Mouse (Mus musculus) thymus, adult 2 months (tissue): ENCODE data around the gene Ywhah. TPM values are rescaled to one million over a fixed set of nuclear protein-coding genes. Genes with fewer than 3 reads are reported as not detected.
"Not testable (repeated sequence)": the region's sequence is repeated elsewhere in the genome, so short reads cannot be mapped to it uniquely, and the experiment has no call there.

Source experiments
- DNase-seq: peaks from one replicate; pipeline ENCODE4 v3.0.0; 2021
- H3K27ac ChIP-seq: fragments of 200-500 bp; 2 replicates; pipeline ENCODE4 v1.5.1; 2012; ENCODE audit warnings: low read length, control low read depth; ENCODE audit not compliant: control insufficient read depth, insufficient read depth
- H3K27me3 ChIP-seq: fragments of 200-500 bp; 2 replicates; pipeline ENCODE4 v1.6.1; 2012; ENCODE audit warnings: mild to moderate bottlenecking, low read length, moderate library complexity, mixed read lengths; ENCODE audit not compliant: control insufficient read depth, insufficient read depth
- H3K36me3 ChIP-seq: fragments of 200-500 bp; 2 replicates; pipeline ENCODE4 v1.6.1; 2012; ENCODE audit warnings: mild to moderate bottlenecking, low read length, moderate library complexity; ENCODE audit not compliant: control insufficient read depth, insufficient read depth
- H3K4me1 ChIP-seq: fragments of 200-500 bp; replicated peaks from 2 replicates; pipeline ENCODE4 v1.6.1; 2012; ENCODE audit warnings: low read length; ENCODE audit not compliant: control insufficient read depth, insufficient read depth
- H3K4me3 ChIP-seq: fragments of 200-500 bp; 2 replicates; pipeline ENCODE4 v1.5.1; 2012; ENCODE audit warnings: mild to moderate bottlenecking, low read length, control low read depth, moderate library complexity; ENCODE audit not compliant: control insufficient read depth, insufficient read depth
- CTCF ChIP-seq: fragments of 200-500 bp; IDR thresholded peaks from 2 replicates; pipeline ENCODE4 v1.5.1; 2012; ENCODE audit warnings: mild to moderate bottlenecking, control low read depth, low read length, moderate library complexity, borderline replicate concordance; ENCODE audit not compliant: control insufficient read depth, poor library complexity, insufficient read depth; ENCODE audit errors: extremely low read depth
- POLR2A ChIP-seq: fragments of 200-500 bp; IDR thresholded peaks from 2 replicates; pipeline ENCODE4 v1.6.1; 2012; ENCODE audit warnings: mild to moderate bottlenecking, low read length, control low read depth, moderate library complexity; ENCODE audit not compliant: control insufficient read depth, poor library complexity, insufficient read depth; ENCODE audit errors: extremely low read depth
- WGBS: fragments of 180-500 bp; shearing (Covaris S2); methylation state at CpG from one replicate; pipeline ENCODE4 v1.1.7; 2018; 5-methylcytosine and 5-hydroxymethylcytosine counted together
- polyA plus RNA-seq: library from polyadenylated mRNA; depleted of rRNA; stranded (reverse); fragments of >200 nt; gene quantifications from 2 replicates; pipeline ENCODE4 v1.2.3, GENCODE M21; 2012

Ywhah gene
- polyA plus RNA-seq, 1 experiment: 171 TPM

DNA sequence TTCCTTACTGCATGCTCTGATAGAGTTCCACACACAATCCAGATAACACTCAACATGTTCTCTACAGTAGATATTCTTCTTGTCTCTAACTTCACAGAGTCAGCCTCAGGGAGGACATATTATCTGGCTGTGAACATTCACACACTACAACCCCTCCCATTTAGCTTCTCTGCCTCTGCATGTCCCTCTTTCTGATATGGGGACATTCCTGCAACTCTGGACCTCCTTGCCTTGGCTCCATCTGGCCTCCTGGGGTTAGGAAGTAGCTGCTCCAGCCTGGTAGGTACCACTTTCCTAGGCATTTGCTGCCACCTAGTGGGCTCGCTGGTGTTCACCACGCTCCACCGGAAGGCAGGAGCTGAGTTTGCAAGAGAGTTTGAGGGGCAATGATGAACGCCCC lies 14.5 kb downstream of the Ywhah start:
- TF ChIP-seq POLR2A: no peak
- peak; percentile 90 for TF ChIP-seq CTCF
- Histone ChIP-seq H3K27me3 (no peaks in the 10 kb centered on the region), H3K36me3 (no peaks in the 10 kb centered on the region), H3K4me3 (no peak overlapping the region), H3K27ac (no peak overlapping the region), H3K4me1 (no peaks in the 10 kb centered on the region)
- peak; percentile 78 for DNase-seq
- WGBS: 2% methylated on average over 4 of the region's 4 CpGs

- not testable (repeated sequence) for H3K4me1 ChIP-seq
Observed at GRCm38 (mm10) chr5:33033633-33034032, 15.0 kb downstream of the Ywhah start.

DNA sequence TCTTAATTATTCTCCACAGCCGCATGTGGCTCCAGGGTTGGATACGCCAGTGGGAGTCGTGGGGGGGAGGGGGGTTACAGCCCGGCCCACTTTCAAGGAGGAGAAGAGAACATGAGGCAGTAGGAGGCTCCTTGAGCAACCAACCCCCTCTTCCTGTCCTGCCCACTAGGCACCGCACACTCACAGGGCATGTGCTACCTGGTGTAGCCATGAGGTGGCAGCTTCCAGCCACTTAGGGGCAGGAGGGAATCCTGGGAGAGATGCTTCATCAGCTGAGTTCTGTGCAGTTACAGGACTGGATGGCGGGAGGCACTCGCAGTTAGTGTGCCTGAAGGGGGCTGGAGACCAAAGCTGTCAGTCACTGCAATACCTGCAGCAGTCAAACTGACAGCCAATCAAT lies 15.5 kb downstream of the Ywhah start:
- no peak overlapping the region for H3K27ac ChIP-seq
- no peaks in the 10 kb centered on the region for H3K27me3 ChIP-seq
- TF ChIP-seq POLR2A: no peak
- TF ChIP-seq CTCF: peak; percentile 36; the same call in 1 of the 2 replicates
- WGBS: 23% methylated on average over 7 of the region's 7 CpGs
- no peak overlapping the region for H3K4me3 ChIP-seq
- DNase-seq: peak; percentile 53
- peaks cover 4% of the 10 kb centered on the region for H3K4me1 ChIP-seq
- no peaks in the 10 kb centered on the region for H3K36me3 ChIP-seq

More at GRCm38 (mm10) chr5:33033633-33034032, 15.0 kb downstream of the Ywhah start:
- 49% methylated on average over 8 of the region's 8 CpGs for WGBS
- H3K27ac ChIP-seq, H3K36me3 ChIP-seq, DNase-seq, H3K4me3 ChIP-seq, H3K27me3 ChIP-seq: not testable (repeated sequence)

GRCm38 (mm10) chr5:33034916-33035315 lies 16.3 kb downstream of the Ywhah start:
- Histone ChIP-seq H3K4me1 (peaks cover 7% of the 10 kb centered on the region), H3K36me3 (no peaks in the 10 kb centered on the region), H3K27me3 (no peaks in the 10 kb centered on the region), H3K4me3 (no peak overlapping the region), H3K27ac (no peak overlapping the region)
- no peak for DNase-seq
- 72% methylated on average over 3 of the region's 3 CpGs for WGBS
- TF ChIP-seq POLR2A: no peak
- no peak for TF ChIP-seq CTCF

DNA sequence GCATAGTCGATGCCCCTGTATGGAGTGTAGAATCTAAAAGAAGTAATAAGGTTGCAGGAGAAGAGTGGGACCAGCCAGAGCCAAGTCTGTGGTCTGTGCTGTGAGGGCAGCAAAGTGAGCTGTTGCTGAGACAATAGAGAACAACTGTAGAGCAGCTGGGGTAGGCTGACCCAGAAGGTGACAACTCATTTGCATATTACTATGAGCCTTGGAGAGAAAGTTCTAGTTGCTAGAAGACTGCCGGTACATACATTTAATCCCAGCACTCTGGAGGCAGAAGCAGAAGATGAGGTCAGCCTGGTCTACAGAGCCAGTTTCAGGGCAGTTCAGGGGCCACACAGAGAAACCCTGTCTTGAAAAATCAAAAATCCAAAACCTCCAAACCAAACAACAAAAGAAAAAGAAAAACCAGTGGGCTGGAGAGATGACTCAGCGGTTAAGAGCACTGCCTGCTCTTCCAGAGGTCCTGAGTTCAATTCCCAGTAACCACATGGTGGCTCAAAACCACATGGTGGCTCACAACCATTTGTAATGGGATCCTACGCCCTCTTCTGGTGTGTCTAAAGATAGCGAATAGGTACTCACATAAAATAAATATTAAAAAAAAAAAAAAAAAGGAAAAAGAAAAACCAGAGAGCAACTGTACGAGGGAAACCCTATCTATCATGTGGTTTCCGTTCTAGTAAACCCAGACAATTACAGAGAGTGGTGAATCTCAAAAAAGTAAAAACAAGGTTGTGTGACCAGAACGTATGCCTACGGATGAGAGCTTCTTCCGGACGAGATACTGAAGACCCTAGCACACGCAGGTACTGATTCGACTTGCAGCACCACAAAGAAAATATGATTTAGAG lies 20.3 kb downstream of the Ywhah start:
- no peaks in the 10 kb centered on the region; the same call in 1 of the 2 replicates for H3K27me3 ChIP-seq
- WGBS: 15% methylated on average over 13 of the region's 13 CpGs
- peaks cover 10% of the 10 kb centered on the region for H3K4me1 ChIP-seq
- no peaks in the 10 kb centered on the region for H3K36me3 ChIP-seq
- DNase-seq: no peak
- H3K4me3 ChIP-seq: no peak overlapping the region
- H3K27ac ChIP-seq: no peak overlapping the region
- no peak for TF ChIP-seq POLR2A
- TF ChIP-seq CTCF: no peak

DNA sequence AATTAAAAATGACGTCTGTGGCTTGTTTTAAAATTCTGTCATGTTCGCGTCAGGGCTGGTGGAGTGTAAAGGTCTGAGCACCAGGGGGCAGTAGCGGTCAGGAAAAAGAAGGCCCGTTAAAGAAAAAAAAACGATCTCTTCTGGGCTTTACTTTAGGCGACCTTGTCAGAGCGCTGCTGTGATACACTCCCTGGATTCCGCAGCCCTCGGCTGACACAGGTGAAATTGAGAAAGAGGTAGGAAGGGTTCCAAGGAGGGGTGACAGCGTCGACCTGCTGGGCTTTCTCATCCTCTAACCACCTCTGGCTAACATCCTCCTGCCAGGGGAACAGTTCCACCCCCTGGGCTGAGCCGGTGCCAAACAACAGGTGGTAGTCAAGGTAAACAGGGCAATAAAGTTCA lies 20.9 kb downstream of the Ywhah start:
- Histone ChIP-seq H3K27me3 (no peaks in the 10 kb centered on the region; the same call in 1 of the 2 replicates), H3K36me3 (no peaks in the 10 kb centered on the region), H3K4me1 (peaks cover 10% of the 10 kb centered on the region), H3K27ac (no peak overlapping the region), H3K4me3 (no peak overlapping the region)
- no peak for TF ChIP-seq POLR2A
- no peak for TF ChIP-seq CTCF
- DNase-seq: peak; percentile 70
- 3% methylated on average over 13 of the region's 13 CpGs for WGBS

DNA sequence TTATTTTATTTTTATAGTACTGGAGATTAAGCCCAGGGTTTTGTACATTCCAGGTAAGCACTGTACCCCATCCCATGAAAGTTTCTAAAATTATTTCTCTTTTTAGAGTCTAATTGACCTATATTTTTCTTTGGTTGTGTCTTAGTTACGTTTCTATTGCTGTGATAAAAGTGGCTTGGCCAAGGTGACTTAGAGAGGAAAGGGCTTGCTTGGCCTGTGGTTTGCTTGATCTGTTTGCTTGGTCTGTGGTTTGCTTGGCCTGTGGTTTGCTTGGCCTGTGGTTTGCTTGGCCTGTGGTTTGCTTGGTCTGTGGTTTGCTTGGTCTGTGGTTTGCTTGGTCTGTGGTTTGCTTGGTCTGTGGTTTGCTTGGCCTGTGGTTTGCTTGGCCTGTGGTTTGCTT lies 22.1 kb downstream of the Ywhah start:
- not testable (repeated sequence) for H3K27me3 ChIP-seq, H3K27ac ChIP-seq, H3K4me1 ChIP-seq

More for the DNA sequence above, 22.1 kb downstream of the Ywhah start:
- H3K36me3 ChIP-seq, H3K4me3 ChIP-seq, DNase-seq: not testable (repeated sequence)
- 6% methylated on average over 1 of the region's 1 CpGs for WGBS
